In the genomic region with DNA sequence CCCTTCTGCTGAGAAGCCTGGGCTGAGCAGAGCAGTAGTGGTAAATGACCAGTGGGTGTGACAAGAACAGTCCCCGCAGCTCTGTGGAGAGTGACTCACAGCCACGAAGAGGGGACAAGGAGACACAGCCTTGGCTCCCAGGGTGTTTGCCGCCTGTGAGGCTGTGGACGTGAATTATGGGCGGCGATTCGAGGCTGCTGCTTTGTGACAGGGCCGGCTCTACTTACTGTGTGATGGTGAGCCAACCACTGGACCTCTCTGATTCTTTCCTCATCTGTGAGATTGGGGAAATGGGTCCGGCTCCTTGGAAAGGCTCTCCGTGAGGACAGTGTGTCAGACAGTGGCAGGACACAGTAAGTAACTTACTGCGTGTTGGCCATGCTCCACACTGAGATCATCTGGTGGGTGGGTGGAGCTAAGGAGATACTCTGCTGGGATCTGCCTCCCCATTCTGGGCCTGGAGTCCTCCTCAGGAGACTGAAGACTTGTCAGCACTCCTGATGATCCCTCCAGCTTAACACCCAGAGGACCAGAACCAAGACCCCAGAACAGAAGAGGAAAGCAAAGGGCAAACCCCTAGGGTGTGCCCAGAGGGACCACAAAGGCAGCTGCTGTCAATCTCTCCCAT, we compare ENCODE assay signal across 11 mouse cellular contexts.
A peak's percentile ranks its signal among the peaks of the same experiment; 100 is the strongest.
DNase-seq lines count a peak whose midpoint lies in the region; ATAC-seq lines count a peak whose summit lies in the region.
"Had no signal": no experiment of that assay in that cellular context is flagged by ENCODE, and none has a peak within 500 bp of the region (broad histone marks: within the 10 kb centered on the region; RNA-seq: fewer than 3 reads in every experiment).

No protein-coding gene starts in this region.

- no peak overlapping the region for H3K4me2 ChIP-seq in forebrain, embryonic 16.5 days (ENCODE audit: low read length)
- no peak overlapping the region for H3K4me2 ChIP-seq in heart, embryonic 12.5 days
- H3K4me2 ChIP-seq: heart, embryonic 13.5 days had no signal

- H3K27ac ChIP-seq in forebrain, embryonic 10.5 days: peak overlapping the region; percentile 18; the same call in 1 of the 2 replicates
- no peak overlapping the region for H3K27ac ChIP-seq in forebrain, embryonic 16.5 days (ENCODE audit: low read length)
- H3K27ac ChIP-seq in heart, embryonic 12.5 days (ENCODE audit: poor library complexity, severe bottlenecking): no peak overlapping the region
- H3K27ac ChIP-seq: heart, embryonic 13.5 days had no signal

- no peak overlapping the region for H3K9ac ChIP-seq in forebrain, embryonic 16.5 days (replicated peaks; ENCODE audit: low read depth, low read length)
- H3K9ac ChIP-seq in heart, embryonic 12.5 days: no peak overlapping the region
- H3K9ac ChIP-seq: heart, embryonic 13.5 days had no signal

- no peak overlapping the region for H3K4me3 ChIP-seq in forebrain, embryonic 10.5 days
- no peak overlapping the region for H3K4me3 ChIP-seq in forebrain, embryonic 16.5 days (replicated peaks; ENCODE audit: low read length)
- H3K4me3 ChIP-seq in heart, embryonic 12.5 days: no peak overlapping the region
- H3K4me3 ChIP-seq: heart, embryonic 13.5 days had no signal

- 77% methylated on average over 11 of the region's 11 CpGs for WGBS in forebrain, embryonic 10.5 days
- WGBS in forebrain, embryonic 16.5 days: 83% methylated on average over 11 of the region's 11 CpGs
- WGBS in heart, embryonic 12.5 days: 62% methylated on average over 11 of the region's 11 CpGs

- H3K4me1 ChIP-seq in forebrain, embryonic 10.5 days: peaks cover 23% of the 10 kb centered on the region
- 0 out of 2 replicates have a peak, but pooled peaks cover 6% of the 10 kb centered on the region for H3K4me1 ChIP-seq in forebrain, embryonic 16.5 days (replicated peaks; ENCODE audit: control insufficient read depth, insufficient read depth, low read length)
- peaks cover 2% of the 10 kb centered on the region; the same call in 1 of the 2 replicates for H3K4me1 ChIP-seq in heart, embryonic 12.5 days (replicated peaks)
- H3K4me1 ChIP-seq: heart, embryonic 13.5 days had no signal

- ATAC-seq in forebrain, embryonic 16.5 days: no peak
- 0 out of 2 replicates have a peak, but pooled peaks have one; percentile 25 for ATAC-seq in heart, embryonic 12.5 days (ENCODE audit: insufficient number of reproducible peaks, low FRiP score)

- no peaks in the 10 kb centered on the region for H3K9me3 ChIP-seq in forebrain, embryonic 10.5 days
- H3K9me3 ChIP-seq in forebrain, embryonic 16.5 days (ENCODE audit: control insufficient read depth, low read length): no peaks in the 10 kb centered on the region
- H3K9me3 ChIP-seq in heart, embryonic 12.5 days (replicated peaks): no peaks in the 10 kb centered on the region
- H3K9me3 ChIP-seq: heart, embryonic 13.5 days had no signal

- H3K36me3 ChIP-seq in forebrain, embryonic 10.5 days (replicated peaks): no peaks in the 10 kb centered on the region
- no peaks in the 10 kb centered on the region for H3K36me3 ChIP-seq in forebrain, embryonic 16.5 days (ENCODE audit: control insufficient read depth, insufficient read depth)
- H3K36me3 ChIP-seq in heart, embryonic 12.5 days: no peaks in the 10 kb centered on the region
- H3K36me3 ChIP-seq: heart, embryonic 13.5 days had no signal

- peaks cover 71% of the 10 kb centered on the region for H3K27me3 ChIP-seq in forebrain, embryonic 10.5 days (ENCODE audit: poor library complexity, severe bottlenecking)
- H3K27me3 ChIP-seq in forebrain, embryonic 16.5 days (replicated peaks; ENCODE audit: control insufficient read depth, insufficient read depth, low read length): peaks cover 2% of the 10 kb centered on the region; the same call in 1 of the 2 replicates
- H3K27me3 ChIP-seq in heart, embryonic 12.5 days (replicated peaks): peaks cover 24% of the 10 kb centered on the region

- DNase-seq in forebrain, embryonic 10.5 days (ENCODE audit: extremely low spot score, low spot score): no peak
- DNase-seq in kidney, postnatal 10 days: peak; percentile 48
- no peak for DNase-seq in kidney, postnatal 14 days
- peak; percentile 28 to 31 for DNase-seq in adrenal gland, adult 18-20 months (ENCODE audit: low spot score in 2 of 2)
- no peak for DNase-seq in thymus, postnatal 10 days (ENCODE audit: low spot score in 2 of 2)
- DNase-seq in yolk sac, embryonic 10.5 days (ENCODE audit: low spot score): no peak
- DNase-seq: spleen, adult 18-20 months; thymus, adult 18-20 months had no signal

Comparison
In these comparisons a context has a peak if more than half of its experiments do, and no peak if none do; other contexts are left out.
1. DNase-seq: peak in kidney, postnatal 10 days (single experiment) and adrenal gland, adult 18-20 months (2 of 2); none in forebrain, embryonic 10.5 days (single experiment), kidney, postnatal 14 days (single experiment), thymus, postnatal 10 days (0 of 2) and yolk sac, embryonic 10.5 days (single experiment).